Mouse (Mus musculus) midbrain, postnatal 0 days (tissue): Measurements from ENCODE around the gene Myt1l. TPM values are rescaled to one million over a fixed set of nuclear protein-coding genes. Genes with fewer than 3 reads are reported as not detected.

Source experiments
- ATAC-seq: fragments of 200-750 bp; cut with Nextera tagmentation; 2 replicates; pipeline ENCODE4 v1.8.0; 2017; ENCODE audit warnings: moderate number of reproducible peaks, mild to moderate bottlenecking, moderate TSS enrichment, moderate library complexity; ENCODE audit not compliant: low FRiP score
- DNase-seq: peaks from one replicate; pipeline ENCODE4 v3.0.0-alpha.2; 2015; ENCODE audit warnings: low spot score
- H3K27ac ChIP-seq: fragments of 300-500 bp; sonication (generic); 2 replicates; pipeline ENCODE4 v1.5.1; 2014; ENCODE audit warnings: low read depth, mild to moderate bottlenecking, low read length, mixed read lengths
- H3K27me3 ChIP-seq: fragments of 300-500 bp; sonication (generic); 2 replicates; pipeline ENCODE4 v1.6.1; 2014; ENCODE audit warnings: low read length, control low read depth, mixed read lengths; ENCODE audit not compliant: insufficient read depth
- H3K36me3 ChIP-seq: fragments of 300-500 bp; sonication (generic); 2 replicates; pipeline ENCODE4 v1.6.1; 2014; ENCODE audit warnings: low read length, control low read depth, mixed read lengths; ENCODE audit not compliant: insufficient read depth
- H3K4me1 ChIP-seq: fragments of 300-500 bp; sonication (generic); 2 replicates; pipeline ENCODE4 v1.6.1; 2014; ENCODE audit warnings: mild to moderate bottlenecking, control low read depth, antibody characterized with exemption, low read length, mixed read lengths; ENCODE audit not compliant: insufficient read depth
- H3K4me2 ChIP-seq: fragments of 300-500 bp; sonication (generic); 2 replicates; pipeline ENCODE4 v1.6.1; 2014; ENCODE audit warnings: low read depth, mild to moderate bottlenecking, low read length, mixed read lengths; ENCODE audit not compliant: poor library complexity, severe bottlenecking
- H3K4me3 ChIP-seq: fragments of 300-500 bp; sonication (generic); 2 replicates; pipeline ENCODE4 v1.5.1; 2014; ENCODE audit warnings: low read depth, mild to moderate bottlenecking, low read length, moderate library complexity
- H3K9ac ChIP-seq: fragments of 300-500 bp; sonication (generic); replicated peaks from 2 replicates; pipeline ENCODE4 v1.6.1; 2014; ENCODE audit warnings: mild to moderate bottlenecking, low read length, moderate library complexity, mixed read lengths; ENCODE audit not compliant: poor library complexity, severe bottlenecking
- H3K9me3 ChIP-seq: fragments of 300-500 bp; sonication (generic); 2 replicates; pipeline ENCODE4 v1.6.1; 2016; ENCODE audit warnings: low read length, control low read depth
- CTCF ChIP-seq: IDR thresholded peaks from 2 replicates; pipeline ENCODE4 v1.5.1; 2016; ENCODE audit warnings: antibody characterized with exemption, mild to moderate bottlenecking
- WGBS: fragments of 180-500 bp; shearing (Covaris S2); extraction: QIAGEN DNeasy Blood & Tissue Kit; methylation state at CpG from one replicate; pipeline ENCODE4 v1.1.7; 2014; 5-methylcytosine and 5-hydroxymethylcytosine counted together
- polyA plus RNA-seq: library from polyadenylated mRNA; unstranded; fragments of >200 nt; fragmentation: Nextera tagmentation; extraction: Ambion mirVana; gene quantifications from 2 replicates; pipeline ENCODE4 v1.2.1, GENCODE M21; 2015
- total RNA-seq: library from RNA; depleted of rRNA; stranded (reverse); fragments of >200 nt; gene quantifications from 2 replicates; pipeline ENCODE4 v1.2.3, GENCODE M21; 2014

The Myt1l gene
- total and polyA plus RNA-seq, 2 experiments from 2014 or later, result 104 to 223 TPM

DNA sequence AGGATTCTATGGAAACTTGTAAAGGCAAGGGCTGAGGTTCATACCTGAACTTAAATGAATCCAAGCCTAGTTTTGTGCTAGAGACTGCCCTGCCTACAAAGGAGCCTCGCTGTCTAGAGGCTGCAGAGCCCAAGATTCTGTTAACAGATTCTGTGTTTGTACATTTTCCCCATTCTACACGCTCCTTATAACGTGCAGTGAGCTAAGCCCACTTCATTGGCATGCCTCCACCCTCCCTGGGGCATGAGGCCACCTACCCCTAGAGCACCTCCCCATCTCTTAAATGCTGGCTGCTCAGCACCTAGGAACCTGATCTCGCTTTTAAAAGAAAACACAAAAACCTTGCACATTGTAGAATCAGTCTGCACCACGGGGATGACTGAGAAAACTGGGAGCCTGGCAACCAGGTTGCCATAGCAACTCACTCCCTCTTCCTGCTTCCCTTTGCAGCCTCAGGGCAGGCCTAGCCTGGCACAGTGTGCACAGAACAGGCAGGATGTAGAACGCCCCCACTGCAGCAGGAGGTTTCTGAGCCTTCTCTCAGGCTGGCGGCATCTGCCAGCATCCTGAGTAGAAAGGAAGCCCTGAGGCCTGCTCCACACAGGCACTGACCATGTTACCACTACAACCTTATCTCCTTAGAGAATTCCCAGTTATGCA is 344.1 kb downstream of the Myt1l start:
- ATAC-seq, result peak; percentile 96
- Histone ChIP-seq H3K9ac (peak overlapping the region; percentile 46; the same call in 1 of the 2 replicates), H3K4me3 (no peak overlapping the region), H3K27ac (peak overlapping the region; percentile 94), H3K9me3 (no peaks in the 10 kb centered on the region), H3K27me3 (no peaks in the 10 kb centered on the region), H3K4me2 (0 out of 2 replicates have a peak overlapping the region, but pooled peaks have one; percentile 22), H3K4me1 (peaks cover 19% of the 10 kb centered on the region), H3K36me3 (peaks cover 14% of the 10 kb centered on the region)
- 2% methylated on average over 7 of the region's 7 CpGs for WGBS
- peak; percentile 98 for DNase-seq
- peak; percentile 41 for TF ChIP-seq CTCF

DNA sequence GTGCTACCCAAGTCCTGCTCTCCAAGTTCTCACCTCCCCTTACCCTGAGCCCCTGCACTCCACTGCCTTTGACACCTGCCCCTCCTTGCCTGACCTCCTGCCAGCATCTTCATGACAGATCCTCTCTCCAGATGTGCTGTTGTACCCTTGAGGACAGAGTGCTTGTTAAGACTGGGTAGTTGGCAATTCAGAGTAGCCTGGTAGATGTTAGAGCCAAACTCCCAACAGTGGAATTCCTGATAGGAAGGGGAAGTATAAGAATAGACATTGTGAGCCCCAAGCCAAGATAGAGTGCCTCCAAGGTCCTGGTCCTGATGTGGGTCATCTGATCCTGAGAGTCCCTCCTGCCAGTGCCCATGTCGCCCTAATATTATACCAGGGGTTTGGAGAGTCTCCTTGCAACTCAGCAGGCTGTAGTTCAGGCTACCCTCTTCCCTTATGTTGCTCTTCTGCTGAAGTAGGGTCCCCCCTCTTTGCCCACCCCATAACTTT is 345.1 kb downstream of the Myt1l start:
- H3K27me3 ChIP-seq, result no peaks in the 10 kb centered on the region
- no peak overlapping the region for H3K4me3 ChIP-seq
- H3K9ac ChIP-seq, result no peak overlapping the region
- WGBS, result 86% methylated on average over 1 of the region's 1 CpGs
- H3K4me2 ChIP-seq, result no peak overlapping the region
- peaks cover 19% of the 10 kb centered on the region for H3K4me1 ChIP-seq
- no peak for TF ChIP-seq CTCF
- H3K36me3 ChIP-seq, result peaks cover 8% of the 10 kb centered on the region
- no peaks in the 10 kb centered on the region for H3K9me3 ChIP-seq
- DNase-seq, result no peak
- peak overlapping the region; percentile 94 for H3K27ac ChIP-seq
- ATAC-seq, result no peak

DNA sequence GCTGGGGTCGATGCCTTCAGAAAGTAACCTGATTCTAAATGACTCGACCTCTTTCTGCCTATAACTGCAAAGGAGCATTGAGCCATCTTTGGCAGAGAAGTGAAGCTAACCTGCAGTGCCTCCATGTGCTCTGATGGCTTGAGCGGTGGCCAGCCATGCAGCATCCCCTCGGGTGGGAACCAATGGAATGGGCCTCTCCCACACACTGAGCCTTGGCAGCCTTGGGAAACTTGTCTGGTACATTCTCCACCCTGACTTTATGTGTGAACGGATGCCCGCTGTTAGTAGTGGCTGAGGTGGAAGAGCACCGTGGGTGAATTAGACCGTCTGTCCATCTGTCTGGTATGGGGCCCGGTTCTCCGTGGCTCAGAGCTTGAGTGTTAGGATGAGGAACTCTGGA is 349.8 kb downstream of the Myt1l start:
- Histone ChIP-seq H3K27ac (no peak overlapping the region), H3K27me3 (no peaks in the 10 kb centered on the region), H3K4me1 (peaks cover 17% of the 10 kb centered on the region), H3K9me3 (no peaks in the 10 kb centered on the region), H3K36me3 (peaks cover 12% of the 10 kb centered on the region; the same call in 1 of the 2 replicates), H3K4me3 (no peak overlapping the region), H3K9ac (no peak overlapping the region), H3K4me2 (no peak overlapping the region)
- ATAC-seq (no peak), DNase-seq (no peak)
- 92% methylated on average over 10 of the region's 10 CpGs for WGBS
- no peak for TF ChIP-seq CTCF

DNA sequence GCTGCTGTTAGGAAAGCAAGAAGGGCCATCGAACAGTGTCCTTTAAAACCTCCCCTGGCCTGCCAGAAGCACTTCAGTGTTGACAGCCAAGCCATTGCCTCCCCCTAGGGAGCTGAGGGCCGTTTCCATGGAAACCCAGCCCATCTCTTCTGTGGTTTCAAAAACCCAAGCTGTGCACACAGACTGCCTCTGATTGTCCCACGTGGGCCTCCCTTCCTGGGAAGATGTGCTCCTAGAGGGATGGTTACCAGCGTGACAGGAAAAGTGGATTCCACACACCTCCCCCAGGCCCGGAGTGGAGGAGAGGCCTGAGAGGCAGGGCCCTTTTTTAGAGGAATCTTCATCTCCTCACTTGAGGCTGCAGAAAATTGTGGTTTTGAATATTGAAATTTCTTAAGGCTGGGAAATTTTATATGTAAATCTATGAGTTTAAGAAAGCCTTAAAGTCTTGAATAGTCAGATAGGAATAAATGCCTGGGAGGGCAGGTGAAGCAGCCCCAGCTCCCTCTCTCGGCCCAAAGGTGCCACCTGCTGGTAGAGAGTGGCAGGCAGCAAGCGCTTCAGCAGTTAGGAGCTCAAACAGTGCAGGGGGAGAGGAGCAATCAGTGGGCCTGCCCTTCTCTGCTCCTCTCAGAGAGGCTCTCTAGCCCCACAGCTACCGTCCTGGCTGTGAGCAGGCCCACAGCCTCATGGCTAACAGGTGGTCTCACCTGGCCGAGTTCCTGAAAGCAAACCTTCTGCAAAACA is 354.9 kb downstream of the Myt1l start:
- DNase-seq, result peak; percentile 96
- no peak overlapping the region for H3K4me3 ChIP-seq
- H3K36me3 ChIP-seq, result peaks cover 14% of the 10 kb centered on the region
- ATAC-seq, result peak; percentile 89
- no peak overlapping the region for H3K9ac ChIP-seq
- WGBS, result 10% methylated on average over 9 of the region's 9 CpGs
- peak; percentile 91 for TF ChIP-seq CTCF
- H3K4me2 ChIP-seq, result no peak overlapping the region
- peaks cover 18% of the 10 kb centered on the region; the same call in 1 of the 2 replicates for H3K4me1 ChIP-seq
- no peaks in the 10 kb centered on the region for H3K27me3 ChIP-seq
- peak overlapping the region; percentile 78 for H3K27ac ChIP-seq
- H3K9me3 ChIP-seq, result no peaks in the 10 kb centered on the region

DNA sequence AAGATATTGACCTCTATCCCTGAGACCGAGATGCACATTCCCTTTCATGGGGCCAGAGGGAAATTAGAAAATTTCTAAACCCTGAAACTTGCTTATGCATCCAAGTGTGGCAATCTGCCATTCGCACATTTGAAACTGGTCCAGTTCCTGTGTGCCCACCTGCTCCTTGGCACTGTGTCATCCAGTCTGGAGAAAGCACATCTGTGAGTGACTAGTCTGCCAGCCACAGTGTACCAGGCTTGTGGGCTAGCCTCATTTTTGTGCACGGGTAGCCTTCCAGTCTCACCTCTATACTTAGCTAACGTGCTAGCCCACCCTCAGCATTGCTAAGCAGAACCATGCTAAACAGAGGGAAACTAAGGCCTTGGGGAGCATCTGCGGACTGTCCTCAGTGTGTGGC is 356.2 kb downstream of the Myt1l start:
- Histone ChIP-seq H3K27ac (peak overlapping the region; percentile 78), H3K27me3 (no peaks in the 10 kb centered on the region), H3K4me1 (peaks cover 18% of the 10 kb centered on the region; the same call in 1 of the 2 replicates), H3K9me3 (no peaks in the 10 kb centered on the region), H3K9ac (no peak overlapping the region), H3K4me2 (no peak overlapping the region), H3K4me3 (no peak overlapping the region), H3K36me3 (peaks cover 7% of the 10 kb centered on the region)
- TF ChIP-seq CTCF, result no peak
- ATAC-seq (no peak), DNase-seq (peak; percentile 72)
- WGBS, result 76% methylated on average over 5 of the region's 5 CpGs

DNA sequence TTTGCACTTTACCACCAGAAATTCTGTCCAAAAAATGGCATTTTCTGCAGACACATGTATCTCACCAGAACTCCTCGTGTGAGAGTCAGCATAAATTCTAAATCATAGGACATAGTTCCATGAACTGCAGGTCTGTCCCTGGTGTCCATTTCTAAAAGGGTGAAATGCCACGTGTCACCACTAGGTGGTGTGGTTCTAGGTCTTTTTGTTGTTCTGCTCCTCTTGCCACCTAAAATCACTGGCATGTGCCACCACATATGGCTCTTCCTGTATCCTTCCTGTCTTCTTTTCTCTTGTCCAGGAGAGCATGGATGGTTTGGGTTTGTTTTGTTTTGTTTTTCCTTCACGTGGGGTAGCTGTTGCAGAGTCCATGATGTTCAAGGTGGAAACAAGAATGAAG is 366.5 kb downstream of the Myt1l start:
- H3K9ac ChIP-seq, result no peak overlapping the region
- ATAC-seq (no peak), DNase-seq (peak; percentile 66)
- no peak overlapping the region for H3K4me2 ChIP-seq
- WGBS, result 20% methylated on average over 3 of the region's 3 CpGs
- no peaks in the 10 kb centered on the region for H3K4me1 ChIP-seq
- H3K27ac ChIP-seq, result 0 out of 2 replicates have a peak overlapping the region, but pooled peaks have one; percentile 26
- TF ChIP-seq CTCF, result peak; percentile 83
- no peak overlapping the region for H3K4me3 ChIP-seq
- H3K36me3 ChIP-seq, result peaks cover 13% of the 10 kb centered on the region
- H3K9me3 ChIP-seq, result no peaks in the 10 kb centered on the region
- no peaks in the 10 kb centered on the region for H3K27me3 ChIP-seq
